Mouse (Mus musculus): ENCODE measurements around the gene Ndufaf2. TPM values are rescaled to one million over a fixed set of nuclear protein-coding genes. Genes with fewer than 3 reads are reported as not detected.

The Ndufaf2 gene
- polyA plus RNA-seq, 1 experiment from 2014 or later = 103 TPM

DNA sequence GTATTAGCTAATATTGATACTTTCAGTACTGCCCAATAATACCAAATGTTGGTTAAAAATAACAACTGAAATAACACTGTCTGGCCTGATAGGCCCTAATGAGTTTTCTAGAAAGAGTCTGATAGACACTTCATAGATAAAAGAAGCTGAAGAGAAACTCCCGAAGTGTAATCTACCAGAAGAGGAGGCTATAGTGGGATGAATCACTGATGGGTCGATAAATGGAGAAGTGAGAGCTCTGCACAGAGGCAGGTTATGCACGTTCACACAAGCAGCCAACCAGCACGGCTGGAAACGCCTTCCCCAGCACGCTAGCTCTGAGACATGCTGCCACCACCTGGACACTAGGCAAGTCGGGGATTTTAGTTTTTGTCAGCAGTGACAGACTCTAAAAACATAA lies 117.1 kb downstream of the Ndufaf2 start:
- Histone ChIP-seq H3K36me3 (replicated peaks) (peaks cover 2% of the 10 kb centered on the region; the same call in 1 of the 2 replicates), H3K27me3 (ENCODE audit: poor library complexity, severe bottlenecking) (0 out of 2 replicates have a peak, but pooled peaks cover 8% of the 10 kb centered on the region), H3K27ac (no peak overlapping the region), H3K4me1 (peaks cover 59% of the 10 kb centered on the region), H3K4me3 (no peak overlapping the region), H3K9me3 (no peaks in the 10 kb centered on the region)
- peak; percentile 68 for DNase-seq (ENCODE audit: extremely low spot score, low spot score)
- 6% methylated on average over 7 of the region's 7 CpGs for WGBS

DNA sequence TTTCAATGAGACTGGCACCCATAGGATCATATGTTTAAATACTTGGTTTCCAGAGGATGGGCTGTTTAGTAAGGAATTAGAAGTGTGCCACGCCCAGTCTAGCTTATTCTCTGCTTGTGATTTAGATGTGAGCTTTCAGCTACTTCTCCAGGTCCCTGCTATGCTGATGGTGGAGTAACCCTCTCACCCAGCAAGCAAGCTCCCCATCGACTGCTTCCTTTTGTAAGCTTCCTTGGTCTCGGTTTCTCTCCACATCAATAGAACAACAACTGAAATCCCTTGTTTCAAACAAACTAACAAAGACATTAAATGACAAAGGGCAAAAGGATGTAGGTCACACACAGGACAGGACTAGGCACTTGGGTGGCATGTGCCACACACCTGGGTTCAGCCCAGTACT lies 118.0 kb downstream of the Ndufaf2 start:
- WGBS = 43% methylated on average over 3 of the region's 3 CpGs
- Histone ChIP-seq H3K27me3 (ENCODE audit: poor library complexity, severe bottlenecking) (0 out of 2 replicates have a peak, but pooled peaks cover 8% of the 10 kb centered on the region), H3K4me1 (peaks cover 56% of the 10 kb centered on the region), H3K9me3 (no peaks in the 10 kb centered on the region), H3K4me3 (no peak overlapping the region), H3K27ac (no peak overlapping the region), H3K36me3 (replicated peaks) (no peaks in the 10 kb centered on the region)
- DNase-seq (ENCODE audit: extremely low spot score, low spot score) = no peak

DNA sequence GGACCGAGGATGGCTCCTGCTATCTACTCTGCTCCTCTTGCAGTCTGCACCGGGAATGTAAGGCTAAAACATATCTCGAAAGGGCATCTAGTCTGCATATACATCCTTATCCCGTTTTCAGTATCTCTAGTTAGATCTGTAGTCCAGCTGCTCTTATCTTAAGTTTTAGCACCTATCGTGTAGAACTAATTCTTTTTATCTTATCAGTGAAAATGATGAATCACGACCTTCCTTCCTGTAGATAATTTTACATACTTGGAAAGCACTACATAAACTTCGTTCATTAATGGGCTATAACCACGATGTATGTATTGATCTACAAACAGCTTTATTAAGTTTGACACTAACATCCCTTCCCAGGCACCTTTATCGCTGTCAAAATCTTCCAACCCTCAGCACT lies 118.5 kb downstream of the Ndufaf2 start:
- Histone ChIP-seq H3K36me3 (replicated peaks) (no peaks in the 10 kb centered on the region), H3K27ac (no peak overlapping the region), H3K4me1 (peaks cover 50% of the 10 kb centered on the region), H3K4me3 (no peak overlapping the region), H3K9me3 (no peaks in the 10 kb centered on the region), H3K27me3 (ENCODE audit: poor library complexity, severe bottlenecking) (0 out of 2 replicates have a peak, but pooled peaks cover 8% of the 10 kb centered on the region)
- no peak for DNase-seq (ENCODE audit: extremely low spot score, low spot score)
- WGBS = 83% methylated on average over 9 of the region's 9 CpGs

DNA sequence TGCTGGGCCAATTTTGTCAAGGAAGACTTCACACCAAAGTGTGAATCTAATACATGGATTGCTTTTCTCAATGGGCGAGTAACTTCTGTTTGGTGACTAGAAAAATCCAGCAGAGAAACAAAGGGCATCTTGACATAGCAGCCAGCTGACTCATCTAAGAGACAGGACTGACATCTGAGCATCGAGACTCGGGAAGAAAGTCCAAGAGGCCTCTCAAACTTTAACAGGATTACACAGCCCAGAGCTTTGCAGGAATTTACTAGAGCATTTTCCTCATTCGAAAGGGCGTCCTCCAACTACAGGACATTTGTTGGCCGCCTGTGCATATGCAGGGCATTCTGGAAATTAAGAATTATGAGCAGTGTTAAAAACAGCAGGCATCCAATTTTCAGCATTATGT lies 119.0 kb downstream of the Ndufaf2 start:
- Histone ChIP-seq H3K9me3 (no peaks in the 10 kb centered on the region), H3K4me3 (no peak overlapping the region), H3K27ac (no peak overlapping the region), H3K36me3 (replicated peaks) (peaks cover 1% of the 10 kb centered on the region), H3K27me3 (ENCODE audit: poor library complexity, severe bottlenecking) (0 out of 2 replicates have a peak, but pooled peaks cover 8% of the 10 kb centered on the region), H3K4me1 (peaks cover 48% of the 10 kb centered on the region)
- 35% methylated on average over 6 of the region's 6 CpGs for WGBS
- DNase-seq (ENCODE audit: extremely low spot score, low spot score) = no peak

DNA sequence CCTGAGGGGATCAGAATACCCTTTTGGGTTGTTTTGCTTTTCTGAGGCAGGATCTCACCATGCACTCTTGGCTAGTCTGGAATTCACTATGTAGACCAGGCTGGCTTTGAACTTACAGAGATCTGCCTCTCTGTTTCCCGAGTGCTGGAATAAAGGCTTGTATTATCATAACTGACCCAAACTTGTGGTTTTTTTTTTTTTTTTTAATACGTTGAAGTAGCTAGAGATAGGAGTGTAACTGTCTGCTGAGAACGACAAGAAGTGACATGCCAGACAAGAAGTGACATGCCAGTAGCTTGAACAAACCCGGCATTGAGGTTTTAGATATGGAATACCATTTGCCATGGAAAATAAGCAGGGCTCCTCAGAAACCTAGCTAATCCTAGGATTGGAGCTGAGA lies 125.6 kb downstream of the Ndufaf2 start:
- DNase-seq (ENCODE audit: extremely low spot score, low spot score) = no peak
- 92% methylated on average over 4 of the region's 4 CpGs for WGBS
- Histone ChIP-seq H3K9me3 (peaks cover 6% of the 10 kb centered on the region; the same call in 1 of the 2 replicates), H3K4me3 (no peak overlapping the region), H3K36me3 (replicated peaks) (peaks cover 6% of the 10 kb centered on the region), H3K27ac (no peak overlapping the region), H3K4me1 (0 out of 2 replicates have a peak, but pooled peaks cover 4% of the 10 kb centered on the region), H3K27me3 (ENCODE audit: poor library complexity, severe bottlenecking) (no peaks in the 10 kb centered on the region)

DNA sequence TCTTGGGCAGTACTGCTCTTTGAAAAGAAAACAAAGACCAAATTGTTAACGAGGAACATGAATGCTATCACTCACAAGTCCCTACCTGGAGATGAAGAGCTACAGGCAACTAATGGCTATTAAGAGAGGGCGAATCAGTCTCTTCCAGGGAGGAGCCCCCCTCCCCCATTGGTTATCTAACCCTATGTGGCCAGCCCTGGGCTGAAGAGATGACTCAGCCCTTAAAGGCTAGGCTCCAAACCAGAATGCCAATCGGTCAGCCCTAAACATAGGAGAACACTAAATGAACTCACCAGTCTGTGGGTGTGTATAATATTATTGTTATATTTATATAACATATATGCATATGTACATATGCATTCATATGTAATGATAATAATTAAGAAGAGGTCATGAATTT lies 132.6 kb downstream of the Ndufaf2 start:
- DNase-seq (ENCODE audit: extremely low spot score, low spot score) = no peak
- Histone ChIP-seq H3K9me3 (no peaks in the 10 kb centered on the region), H3K4me1 (no peaks in the 10 kb centered on the region), H3K4me3 (no peak overlapping the region), H3K36me3 (replicated peaks) (no peaks in the 10 kb centered on the region), H3K27ac (no peak overlapping the region), H3K27me3 (ENCODE audit: poor library complexity, severe bottlenecking) (no peaks in the 10 kb centered on the region)
- 77% methylated on average over 3 of the region's 3 CpGs for WGBS

DNA sequence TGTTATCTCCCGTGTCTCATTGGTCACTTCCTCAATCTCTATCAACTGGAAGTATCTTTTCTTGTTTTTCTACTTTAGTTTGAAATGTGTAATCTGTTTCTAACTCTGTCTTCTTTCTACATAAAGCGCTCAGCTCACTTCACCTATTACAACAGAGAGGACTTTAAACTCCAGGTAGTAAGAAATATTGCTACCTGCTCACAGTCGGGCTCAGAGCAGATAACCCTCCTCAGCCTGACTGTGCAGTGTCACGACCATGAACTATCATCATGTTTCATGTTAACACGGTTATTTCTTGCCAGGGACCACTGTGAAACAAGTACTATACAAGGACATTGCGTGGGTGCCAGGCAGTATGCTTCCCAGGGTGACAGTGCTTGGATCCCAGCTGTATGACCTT lies 141.1 kb downstream of the Ndufaf2 start:
- Histone ChIP-seq H3K4me1 (no peaks in the 10 kb centered on the region), H3K9me3 (no peaks in the 10 kb centered on the region), H3K27me3 (ENCODE audit: poor library complexity, severe bottlenecking) (no peaks in the 10 kb centered on the region), H3K36me3 (replicated peaks) (no peaks in the 10 kb centered on the region), H3K27ac (no peak overlapping the region), H3K4me3 (no peak overlapping the region)
- no peak for DNase-seq (ENCODE audit: extremely low spot score, low spot score)
- 89% methylated on average over 6 of the region's 6 CpGs for WGBS

DNA sequence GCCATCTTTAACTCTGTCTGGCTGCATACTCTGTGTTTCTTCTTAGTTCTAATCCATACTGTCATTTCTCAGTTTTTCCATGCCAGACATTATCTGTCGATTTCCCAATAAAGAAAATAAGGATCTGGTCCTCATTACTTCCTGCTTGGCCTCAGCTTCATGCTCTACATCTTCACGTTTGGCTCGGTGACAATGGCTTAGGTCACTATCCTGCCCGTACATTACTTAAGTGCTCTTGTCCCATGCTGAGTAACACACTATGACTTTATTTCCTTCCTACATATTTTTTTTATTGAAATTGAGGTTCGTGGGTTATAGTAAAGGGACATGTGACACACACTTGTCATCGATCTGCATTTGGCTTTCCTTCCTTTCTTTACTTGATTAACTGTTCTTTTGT lies 143.3 kb downstream of the Ndufaf2 start:
- Histone ChIP-seq H3K4me3 (no peak overlapping the region), H3K36me3 (replicated peaks) (no peaks in the 10 kb centered on the region), H3K4me1 (no peaks in the 10 kb centered on the region), H3K9me3 (no peaks in the 10 kb centered on the region), H3K27me3 (ENCODE audit: poor library complexity, severe bottlenecking) (no peaks in the 10 kb centered on the region), H3K27ac (no peak overlapping the region)
- DNase-seq (ENCODE audit: extremely low spot score, low spot score) = no peak
- 91% methylated on average over 6 of the region's 6 CpGs for WGBS

DNA sequence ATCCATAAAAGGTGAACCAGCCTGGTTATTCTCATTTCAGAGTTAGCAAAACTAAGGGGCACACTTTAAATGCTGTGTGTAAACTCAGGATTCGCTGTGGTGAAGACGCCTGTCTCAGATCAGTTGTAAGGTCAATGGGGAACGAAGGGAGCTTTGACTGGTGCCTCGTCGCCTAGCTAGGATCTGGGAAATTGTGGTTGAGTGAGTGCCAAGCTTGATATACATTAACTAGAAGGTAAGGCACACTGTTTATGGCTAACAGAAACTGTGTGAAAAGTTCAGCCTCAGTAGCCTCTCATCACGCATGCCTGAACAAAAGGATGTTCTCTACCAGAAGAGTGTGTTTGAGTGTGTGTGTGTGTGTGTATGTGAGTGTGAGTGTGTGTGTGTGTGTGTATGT lies 144.6 kb downstream of the Ndufaf2 start:
- no peak overlapping the region for H3K27ac ChIP-seq
- 94% methylated on average over 6 of the region's 6 CpGs for WGBS
- no peaks in the 10 kb centered on the region for H3K9me3 ChIP-seq
- H3K36me3 ChIP-seq (replicated peaks) = no peaks in the 10 kb centered on the region
- DNase-seq (ENCODE audit: extremely low spot score, low spot score) = no peak
- H3K4me3 ChIP-seq = no peak overlapping the region
- no peaks in the 10 kb centered on the region for H3K4me1 ChIP-seq
- H3K27me3 ChIP-seq (ENCODE audit: poor library complexity, severe bottlenecking) = no peaks in the 10 kb centered on the region

DNA sequence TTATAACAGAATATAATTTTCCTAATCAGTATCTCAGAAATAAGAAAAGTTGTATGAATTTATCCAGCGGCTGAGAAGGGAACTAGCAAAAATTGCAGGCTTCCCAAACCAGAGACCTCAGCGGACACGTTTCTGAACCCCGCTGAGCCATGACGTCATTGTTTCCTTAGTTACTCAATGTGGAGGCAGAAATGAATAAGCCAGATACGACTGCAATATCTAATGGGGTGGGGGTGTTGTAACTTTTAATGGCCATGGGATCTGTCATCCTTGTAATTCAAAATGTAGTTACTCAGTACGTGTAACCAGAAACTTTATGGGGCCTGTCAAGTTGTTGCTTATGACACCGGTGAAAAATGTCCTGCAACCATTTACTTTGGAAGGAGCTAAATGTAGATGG lies 145.3 kb downstream of the Ndufaf2 start:
- 92% methylated on average over 8 of the region's 8 CpGs for WGBS
- no peaks in the 10 kb centered on the region for H3K4me1 ChIP-seq
- H3K9me3 ChIP-seq = peaks cover 7% of the 10 kb centered on the region; the same call in 1 of the 2 replicates
- H3K27me3 ChIP-seq (ENCODE audit: poor library complexity, severe bottlenecking) = no peaks in the 10 kb centered on the region
- H3K27ac ChIP-seq = no peak overlapping the region
- no peak for DNase-seq (ENCODE audit: extremely low spot score, low spot score)
- H3K4me3 ChIP-seq = no peak overlapping the region
- H3K36me3 ChIP-seq (replicated peaks) = no peaks in the 10 kb centered on the region

DNA sequence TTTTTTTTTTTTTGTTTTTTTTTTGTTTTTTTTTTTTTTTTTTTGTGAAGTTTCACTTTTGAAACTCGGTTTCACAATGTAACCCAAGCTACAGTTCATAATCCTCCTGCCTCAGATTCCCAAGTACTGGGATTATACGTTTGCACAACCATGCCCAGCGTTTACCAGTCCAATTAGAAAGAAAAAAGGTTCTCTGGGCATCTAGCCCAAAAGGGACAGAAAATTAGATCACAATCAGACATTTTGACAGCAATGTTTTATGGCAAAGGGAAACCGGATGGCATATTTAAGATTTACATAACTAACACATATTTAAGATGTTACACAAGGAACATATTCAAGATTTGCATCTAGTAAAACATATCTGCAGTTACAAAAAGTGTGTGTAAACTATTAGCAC lies 150.6 kb downstream of the Ndufaf2 start:
- H3K36me3 ChIP-seq (replicated peaks) = no peaks in the 10 kb centered on the region
- H3K4me3 ChIP-seq = no peak overlapping the region
- WGBS = 91% methylated on average over 4 of the region's 4 CpGs
- H3K9me3 ChIP-seq = peaks cover 8% of the 10 kb centered on the region; the same call in 1 of the 2 replicates
- H3K27me3 ChIP-seq (ENCODE audit: poor library complexity, severe bottlenecking) = no peaks in the 10 kb centered on the region
- 0 out of 2 replicates have a peak, but pooled peaks cover 5% of the 10 kb centered on the region for H3K4me1 ChIP-seq
- DNase-seq (ENCODE audit: extremely low spot score, low spot score) = no peak
- no peak overlapping the region for H3K27ac ChIP-seq

DNA sequence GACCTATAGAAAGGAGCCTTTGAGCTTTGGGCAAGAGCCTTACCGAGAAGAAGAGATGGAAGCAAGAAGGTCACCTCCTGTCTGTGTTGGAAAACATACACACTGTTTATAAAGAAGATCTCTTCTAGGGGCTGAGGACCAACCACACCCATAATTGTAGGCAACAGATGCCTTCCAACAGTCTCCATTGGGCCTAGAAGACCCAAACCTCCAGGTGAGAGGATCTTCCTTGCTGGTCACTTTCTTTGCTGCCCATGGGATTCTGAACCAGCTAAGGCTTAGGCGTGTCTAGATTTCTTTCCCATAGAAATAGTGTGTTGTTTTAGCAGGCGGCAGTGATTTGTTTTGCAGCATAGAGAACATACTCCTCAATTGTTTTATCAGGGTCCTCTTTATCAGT lies 162.1 kb downstream of the Ndufaf2 start:
- peaks cover 5% of the 10 kb centered on the region; the same call in 1 of the 2 replicates for H3K4me1 ChIP-seq
- no peaks in the 10 kb centered on the region for H3K27me3 ChIP-seq (ENCODE audit: poor library complexity, severe bottlenecking)
- no peak overlapping the region for H3K4me3 ChIP-seq
- H3K36me3 ChIP-seq (replicated peaks) = no peaks in the 10 kb centered on the region
- WGBS = 91% methylated on average over 3 of the region's 3 CpGs
- H3K9me3 ChIP-seq = no peaks in the 10 kb centered on the region
- DNase-seq (ENCODE audit: extremely low spot score, low spot score) = no peak
- no peak overlapping the region for H3K27ac ChIP-seq

DNA sequence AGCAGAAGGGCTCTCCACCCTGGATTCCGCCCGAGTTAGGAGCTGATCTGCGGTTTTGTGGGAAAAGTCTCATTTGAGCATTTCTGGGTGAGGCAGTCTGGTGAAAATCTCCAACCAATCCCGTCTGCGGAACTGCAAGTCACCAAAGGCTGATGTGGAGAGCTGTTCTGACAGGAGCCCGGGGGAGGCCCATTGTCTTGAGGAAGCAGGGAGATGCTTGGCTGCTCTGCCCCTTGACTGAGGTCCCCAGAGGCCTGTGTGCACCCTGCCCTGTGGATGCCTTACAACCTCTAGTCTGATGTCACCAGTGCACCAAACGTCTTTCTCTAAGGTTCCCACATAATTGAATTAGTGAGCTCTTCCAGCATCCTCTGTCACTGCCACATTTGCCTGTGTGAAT lies 163.2 kb downstream of the Ndufaf2 start:
- DNase-seq (ENCODE audit: extremely low spot score, low spot score) = no peak
- Histone ChIP-seq H3K36me3 (replicated peaks) (no peaks in the 10 kb centered on the region), H3K4me1 (peaks cover 5% of the 10 kb centered on the region; the same call in 1 of the 2 replicates), H3K27ac (no peak overlapping the region), H3K27me3 (ENCODE audit: poor library complexity, severe bottlenecking) (no peaks in the 10 kb centered on the region), H3K9me3 (no peaks in the 10 kb centered on the region), H3K4me3 (no peak overlapping the region)
- 56% methylated on average over 7 of the region's 7 CpGs for WGBS

DNA sequence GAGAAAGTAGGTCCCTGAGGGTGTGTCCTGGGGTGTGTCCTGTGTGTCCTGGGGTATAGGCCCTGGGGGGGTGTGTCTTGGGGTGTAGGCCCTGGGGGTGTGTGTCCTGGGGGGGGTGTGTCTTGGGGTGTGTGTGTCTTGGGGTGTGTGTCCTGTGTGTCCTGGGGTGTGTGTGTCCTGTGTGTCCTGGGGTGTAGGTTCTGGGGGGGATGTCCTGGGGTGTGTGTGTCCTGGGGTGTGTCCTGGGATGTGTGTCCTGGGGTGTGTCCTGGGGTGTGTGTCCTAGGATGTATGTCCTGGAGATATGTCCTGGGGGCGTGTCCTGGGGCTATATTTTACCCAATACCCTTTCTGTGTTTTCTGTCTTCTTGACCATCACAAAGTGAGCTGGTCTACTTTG lies 165.8 kb downstream of the Ndufaf2 start:
- no peaks in the 10 kb centered on the region for H3K27me3 ChIP-seq (ENCODE audit: poor library complexity, severe bottlenecking)

More for the DNA sequence above, 165.8 kb downstream of the Ndufaf2 start:
- 88% methylated on average over 1 of the region's 1 CpGs for WGBS
- H3K4me1 ChIP-seq = peaks cover 8% of the 10 kb centered on the region; the same call in 1 of the 2 replicates
- no peak overlapping the region for H3K4me3 ChIP-seq
- no peak overlapping the region for H3K27ac ChIP-seq
- no peaks in the 10 kb centered on the region for H3K9me3 ChIP-seq
- no peaks in the 10 kb centered on the region for H3K36me3 ChIP-seq (replicated peaks)
- DNase-seq (ENCODE audit: extremely low spot score, low spot score) = no peak

All from forebrain, embryonic 10.5 days (tissue).